Mouse (Mus musculus) E14TG2a.4 (cell line): ENCODE measurements around the gene Tbc1d14.

Experiments
- CTCF ChIP-seq: conservative IDR thresholded peaks from 2 replicates; pipeline ENCODE4 v1.5.1; 2014; ENCODE audit warnings: low read length
- NANOG ChIP-seq: IDR thresholded peaks from 2 replicates; pipeline ENCODE4 v1.6.1; 2014; ENCODE audit warnings: borderline replicate concordance, low read length, mixed read lengths
- POU5F1 ChIP-seq: IDR thresholded peaks from 2 replicates; pipeline ENCODE4 v1.6.1; 2014; ENCODE audit warnings: low read length, borderline replicate concordance

- no peak for TF ChIP-seq NANOG
- TF ChIP-seq CTCF, result no peak
- no peak for TF ChIP-seq POU5F1
Measured at GRCm38 (mm10) chr5:36472876-36473655, 120.0 kb downstream of the Tbc1d14 start.
